Mouse (Mus musculus): ENCODE measurements around the gene Pp2d1. TPM values are rescaled to one million over a fixed set of nuclear protein-coding genes. Genes with fewer than 3 reads are reported as not detected.

Gene Pp2d1
- total RNA-seq, 2 experiments from 2014 or later: not detected

DNA sequence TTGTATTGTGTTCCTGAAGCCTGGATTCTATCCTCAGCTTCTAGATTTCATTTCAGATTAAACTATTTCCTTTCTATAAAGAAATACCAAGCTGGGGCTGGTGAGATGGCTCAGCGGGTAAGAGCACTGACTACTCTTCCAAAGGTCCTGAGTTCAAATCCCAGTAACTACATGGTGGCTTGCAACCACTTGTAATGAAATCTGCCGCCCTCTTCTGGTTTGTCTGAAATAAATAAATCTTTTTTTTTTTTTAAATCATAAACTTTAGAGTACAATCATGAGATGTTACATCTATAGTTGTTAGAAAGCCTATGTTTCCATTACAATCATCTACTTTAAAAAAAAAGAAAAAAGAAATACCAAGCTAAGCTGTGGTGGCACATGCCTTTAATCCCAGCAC, 36.3 kb downstream of the Pp2d1 start:
- intact Hi-C loops (cut with DNase I): no loop called here
- no peak for DNase-seq

DNA sequence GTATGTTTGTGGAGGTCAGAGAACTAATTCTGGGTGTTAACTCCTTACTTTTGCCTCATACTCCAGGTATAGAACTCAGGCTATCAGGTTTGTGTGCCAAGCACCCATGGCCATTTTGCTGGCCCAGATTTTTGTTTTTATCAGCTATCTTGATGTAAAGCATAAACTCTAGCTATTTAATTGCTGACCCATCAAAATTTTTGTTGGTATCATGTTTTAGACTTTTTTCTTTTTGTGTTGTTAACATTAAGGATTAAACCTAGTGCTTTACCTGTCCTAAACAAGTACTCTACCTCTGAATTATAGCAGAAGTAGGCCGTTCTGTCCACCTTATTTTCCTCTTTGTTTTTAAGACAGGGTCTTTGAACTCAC, 50.3 kb downstream of the Pp2d1 start:
- intact Hi-C loops (cut with DNase I): no loop called here
- no peak for DNase-seq

DNA sequence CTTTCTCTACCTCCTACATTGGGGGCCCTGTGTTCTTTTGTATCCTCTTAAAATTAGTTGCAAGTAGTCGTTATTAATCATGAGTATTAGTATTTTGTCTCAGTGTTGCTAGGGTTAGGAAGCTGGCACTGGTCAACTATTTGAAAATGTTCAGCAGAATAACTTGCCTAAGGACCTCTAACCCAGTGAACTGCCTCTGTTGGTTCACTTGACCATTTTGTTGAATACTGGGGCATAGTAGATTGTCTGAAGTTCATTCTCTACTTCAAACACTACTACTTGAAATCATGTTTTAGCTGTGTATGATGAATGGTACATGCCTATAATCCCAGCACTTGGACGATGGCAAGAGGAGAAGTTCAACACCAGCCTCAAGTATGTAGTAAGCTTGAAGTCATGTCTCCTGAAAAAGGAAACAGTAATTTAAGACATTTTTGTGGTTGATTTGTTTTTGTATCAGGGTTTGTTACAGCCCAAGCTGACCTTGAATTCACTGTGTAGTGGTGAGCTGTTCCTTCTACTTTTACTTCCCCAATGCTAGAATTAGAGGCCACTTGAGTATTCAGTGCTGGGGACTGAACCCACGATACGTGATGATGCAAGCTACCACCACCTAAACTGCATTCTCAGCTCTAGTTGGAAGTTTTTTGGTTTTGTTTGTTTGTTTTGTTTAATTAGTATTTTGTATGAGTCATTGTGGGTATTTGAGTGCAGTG, 50.8 kb downstream of the Pp2d1 start:
- intact Hi-C loops (cut with DNase I): no loop called here

DNA sequence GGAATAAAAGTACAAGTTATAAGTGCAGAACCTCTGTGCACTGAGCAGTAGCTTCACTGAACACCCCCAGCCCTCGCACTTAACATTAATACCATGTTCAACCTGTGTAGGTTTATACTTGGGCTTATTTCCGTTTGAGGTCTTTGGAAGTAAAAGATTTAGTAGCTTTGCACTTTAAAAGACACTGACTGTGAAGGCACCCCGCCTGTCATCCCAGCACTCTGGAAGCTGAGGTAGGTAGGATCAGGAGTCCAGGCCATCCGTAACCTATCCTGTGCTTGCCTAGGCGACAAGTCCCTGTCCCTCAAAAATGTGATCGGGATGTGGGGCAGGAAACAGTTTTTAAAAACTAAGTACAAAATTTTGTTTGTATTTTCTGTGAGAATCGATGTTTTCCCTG, 58.8 kb downstream of the Pp2d1 start:
- intact Hi-C loops (cut with DNase I): no loop called here
- DNase-seq: no peak

More for the DNA sequence above, 50.8 kb downstream of the Pp2d1 start:
- DNase-seq: no peak

DNA sequence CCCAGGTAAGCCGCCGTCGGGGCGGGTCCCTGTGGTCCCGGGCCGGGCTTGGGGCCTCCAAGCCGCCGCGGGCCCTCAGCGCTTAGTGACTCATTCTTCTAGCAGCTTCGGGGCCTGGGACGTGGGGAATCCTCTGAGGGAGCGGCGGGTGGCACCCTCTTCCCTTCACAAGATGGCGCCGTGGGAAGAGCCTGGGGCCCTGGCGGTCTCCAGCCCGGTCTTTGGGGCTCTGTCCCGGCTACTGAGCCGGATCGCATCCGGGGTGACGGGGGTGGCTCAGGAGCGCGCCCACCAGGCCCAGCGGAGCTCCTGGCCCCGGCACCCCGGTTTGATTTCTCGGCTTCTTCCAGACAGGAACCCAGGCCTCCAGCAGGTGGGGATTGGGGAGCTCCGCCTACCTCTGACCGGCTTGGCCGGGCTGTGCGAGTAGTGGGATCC, 59.6 kb downstream of the Pp2d1 start:
- intact Hi-C loops (cut with DNase I): loop anchor here (2.0 kb wide), 2 partner anchors 87 to 209 kb away; partner anchors contain the start of genes Kat2b and Sgo1

DNA sequence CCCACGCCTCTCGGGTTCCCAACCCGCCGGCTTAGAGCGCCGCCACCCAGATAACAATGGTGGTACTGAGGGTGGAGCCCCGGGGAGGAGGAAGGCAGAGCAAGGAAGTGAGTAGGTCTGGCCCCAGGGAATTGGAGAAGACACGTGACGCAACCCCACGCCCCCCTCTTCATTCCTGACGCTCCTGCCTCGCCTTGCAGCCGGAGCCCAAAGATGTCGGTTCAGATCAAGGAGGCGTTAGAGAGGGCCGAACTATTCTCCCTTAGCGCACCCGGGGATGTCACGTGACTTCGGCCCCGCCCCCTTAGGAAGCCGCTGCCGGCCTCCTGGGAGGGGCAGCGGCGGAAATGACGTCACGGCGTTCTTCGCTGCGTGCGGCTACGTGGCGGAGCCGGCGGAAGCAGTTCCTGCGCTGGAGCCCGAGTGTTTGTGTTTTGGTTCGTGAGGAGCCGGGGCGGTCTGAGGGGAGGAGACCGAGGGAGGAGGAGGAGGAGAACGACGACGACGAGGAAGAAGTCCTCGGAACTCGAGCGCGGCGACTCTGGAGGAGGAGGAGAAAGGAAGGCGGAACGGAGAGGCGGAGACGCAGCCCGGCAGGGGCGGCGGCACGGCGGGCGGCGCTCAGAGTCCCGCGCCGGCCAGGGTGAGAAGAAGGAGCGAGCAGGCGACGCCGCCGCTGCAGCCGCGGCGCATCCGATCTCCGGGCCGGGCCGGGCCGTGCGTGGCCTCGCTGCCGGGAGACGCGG, 60.2 kb downstream of the Pp2d1 start, which contains the start of gene Rab5a:
Rab5a (plus strand) TSS at position 377 of the 746 bp plus-strand sequence.
- peak; percentile 99 to 100 for DNase-seq
- intact Hi-C loops (cut with DNase I): loop anchor here (2.0 kb wide), 2 partner anchors 88 to 210 kb away; partner anchors contain the start of genes Kat2b and Sgo1

More for the DNA sequence above, 59.6 kb downstream of the Pp2d1 start:
- peak; percentile 69 to 75 for DNase-seq

DNA sequence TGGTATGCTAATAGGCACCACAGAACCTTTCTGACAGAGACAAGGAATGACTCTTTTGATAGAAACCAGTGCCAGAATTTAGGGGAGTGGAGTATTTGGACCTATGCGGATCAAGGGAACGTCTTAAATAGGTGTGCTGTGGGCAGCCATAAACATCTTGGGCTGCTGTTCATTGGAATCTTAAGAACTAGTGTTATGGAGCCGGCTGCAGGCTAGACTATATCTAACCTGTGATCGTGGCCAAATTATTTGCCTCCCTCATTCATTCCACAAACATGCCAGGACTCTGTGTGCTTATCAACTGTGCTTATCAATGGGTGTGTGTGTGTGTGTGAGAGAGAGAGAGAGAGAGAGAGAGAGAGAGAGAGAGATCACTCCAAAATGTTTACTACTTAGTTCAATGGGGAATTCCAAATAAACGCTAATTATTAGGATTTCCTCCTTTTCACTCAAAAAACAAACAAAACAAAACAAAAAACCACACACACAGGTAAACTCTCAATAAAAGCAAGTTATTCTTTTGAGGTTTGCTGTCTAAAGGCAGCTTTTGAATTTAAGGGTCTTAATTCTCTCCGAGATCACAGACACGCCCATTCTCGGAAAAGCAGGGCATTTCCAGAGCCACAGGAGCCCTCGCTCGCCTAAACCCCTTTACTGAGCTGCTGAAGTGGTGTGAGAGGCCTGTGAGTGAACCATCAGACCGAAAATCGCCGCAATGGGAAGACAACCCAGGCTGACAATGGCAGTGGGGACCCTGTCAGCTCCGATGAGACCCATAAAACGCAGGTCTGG, 61.0 kb downstream of the Pp2d1 start:
- DNase-seq: no peak
- intact Hi-C loops (cut with DNase I): loop anchor here (2.0 kb wide), 2 partner anchors 89 to 211 kb away; partner anchors contain the start of genes Kat2b and Sgo1

DNA sequence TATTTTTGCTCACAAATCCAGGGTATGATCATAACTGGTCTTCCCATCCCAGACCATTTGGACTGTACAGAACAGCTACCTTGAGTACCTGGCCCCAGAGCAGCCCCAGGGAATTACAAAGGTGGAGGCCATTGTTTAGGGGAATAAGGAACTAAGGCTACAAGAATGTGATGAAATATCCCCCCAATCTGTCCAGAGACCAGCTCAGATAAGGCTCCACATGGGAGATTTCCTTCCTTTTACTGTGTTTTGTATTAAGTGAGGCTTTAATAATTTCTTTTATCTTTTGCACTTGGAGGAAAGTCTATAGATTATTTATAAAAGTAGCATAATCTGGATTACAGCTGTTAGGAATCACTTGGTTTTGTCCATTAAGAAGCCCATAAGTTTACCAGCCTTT, 70.6 kb downstream of the Pp2d1 start:
- intact Hi-C loops (cut with DNase I): no loop called here
- DNase-seq: no peak

DNA sequence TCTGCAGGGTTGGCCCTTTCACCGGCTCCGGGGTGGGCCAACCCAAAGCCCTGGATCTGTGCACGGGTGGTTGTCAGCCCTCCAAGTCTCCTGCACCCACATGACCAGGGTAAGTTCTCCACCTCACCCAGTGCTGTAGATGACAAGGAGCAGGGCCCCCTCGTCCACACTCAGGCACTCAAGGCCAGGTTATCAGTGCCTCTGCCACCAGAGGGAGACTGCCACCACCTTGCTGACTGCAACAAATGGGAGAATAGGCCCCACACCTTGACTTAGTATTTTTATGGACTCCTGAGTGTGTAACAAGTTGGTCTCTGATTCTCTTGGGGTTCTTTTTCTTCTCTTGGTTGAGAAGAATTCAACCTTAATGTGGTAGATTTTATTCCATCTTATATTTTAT, 73.7 kb downstream of the Pp2d1 start:
- DNase-seq: peak in 1 of 2 experiments; percentile 14
- intact Hi-C loops (cut with DNase I): no loop called here

DNA sequence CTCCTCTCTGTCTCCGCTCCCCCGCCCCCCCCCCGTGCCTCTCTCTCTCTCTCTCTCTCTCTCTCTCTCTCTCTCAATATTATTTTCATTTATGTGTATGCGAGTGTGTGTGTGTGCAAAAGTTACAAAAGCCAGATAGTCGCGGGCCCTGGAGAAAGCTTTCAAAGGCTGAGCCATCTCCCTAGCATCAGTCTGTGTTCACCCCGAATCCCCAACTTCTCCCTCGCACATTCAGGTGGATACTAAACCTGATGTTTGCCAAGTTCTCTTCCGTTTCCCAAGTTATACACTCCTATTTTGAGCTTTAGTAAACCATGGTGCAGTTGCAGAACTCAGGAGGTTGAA, 75.8 kb downstream of the Pp2d1 start:
- DNase-seq: peak in 1 of 2 experiments; percentile 15
- intact Hi-C loops (cut with DNase I): no loop called here

DNA sequence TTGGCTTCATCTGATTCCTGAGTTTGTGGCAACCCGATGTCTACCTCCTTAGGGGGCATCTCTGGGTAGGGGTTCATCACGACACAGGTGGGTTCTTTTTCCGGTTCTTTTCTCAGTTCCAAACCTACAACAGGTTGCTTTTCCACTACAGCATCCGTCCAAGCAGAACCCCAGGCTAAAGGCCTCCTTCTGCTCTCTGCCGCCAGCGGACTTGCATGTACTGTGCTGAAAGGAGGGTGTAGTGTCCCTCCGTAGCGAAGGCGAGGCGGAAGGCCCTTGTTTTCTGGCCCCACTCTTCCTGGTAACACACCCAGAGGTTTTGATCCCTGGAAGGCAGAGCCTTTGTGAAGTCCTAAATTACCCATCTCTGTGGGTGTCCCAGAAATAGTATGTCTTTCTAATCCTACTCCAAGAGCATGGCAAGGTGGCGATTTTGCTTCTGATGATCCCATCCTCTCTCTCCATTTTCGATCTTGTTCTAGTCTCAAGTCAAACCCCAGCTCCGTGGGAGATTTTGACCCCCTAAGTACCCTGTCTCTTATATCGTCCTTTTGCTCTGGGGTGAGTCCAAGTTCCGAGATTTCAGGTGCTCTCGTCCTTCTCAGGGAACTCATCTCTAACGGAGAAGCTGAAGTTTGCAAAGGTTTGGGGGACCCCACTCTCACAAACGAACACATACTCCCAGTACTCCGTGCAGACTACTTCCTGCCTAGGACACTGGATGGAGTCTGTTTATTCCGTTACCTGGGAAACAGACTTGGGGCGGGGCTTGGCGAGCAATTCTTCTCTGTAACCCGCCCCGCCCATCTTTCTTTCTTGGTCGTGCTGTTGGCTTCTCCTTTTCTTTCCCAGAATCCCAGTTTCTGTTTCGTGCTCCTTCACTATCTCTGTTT, 76.4 kb downstream of the Pp2d1 start, which contains the start of gene Efhb:
Efhb (minus strand) TSS at position 719 of the 893 bp plus-strand sequence.
- peak; percentile 91 to 95 for DNase-seq
- intact Hi-C loops (cut with DNase I): no loop called here

Other genes starting within 250 kb of the Pp2d1 start
- under 1 TPM; 0.29 to 0.45 TPM for gene Efhb, start 76.1 kb downstream of the Pp2d1 start, total RNA-seq (2021)
- 10 to 100 TPM; 66.9 to 69.0 TPM for gene Rab5a, start 60.2 kb downstream of the Pp2d1 start, total RNA-seq (2021)
- gene Kat2b, start 27.4 kb upstream of the Pp2d1 start, total RNA-seq (2021): 10 to 100 TPM; 91.6 to 95.9 TPM
- gene Sgo1, start 149.9 kb upstream of the Pp2d1 start, total RNA-seq (2021): 1 to 10 TPM; 3.4 to 3.8 TPM

Data from heart, postnatal 10 days (tissue).